Mouse (Mus musculus): ENCODE results near the gene Shb. TPM values are rescaled to one million over a fixed set of nuclear protein-coding genes. Genes with fewer than 3 reads are reported as not detected.

Gene Shb
- total and polyA plus RNA-seq, 3 experiments: 7.7 to 15.5 (median 8.6) TPM

GRCm38 (mm10) chr4:45442237-45442636, 90.0 kb downstream of the Shb start:
- no peak for TF ChIP-seq NELFE (IDR thresholded peaks at IDR 0.05; ENCODE audit: low read depth, low read length)
- no peak for TF ChIP-seq E2F4 (IDR thresholded peaks at IDR 0.05; ENCODE audit: insufficient replicate concordance, low read depth, low read length)
- peak; percentile 27 for TF ChIP-seq RAD21 (IDR thresholded peaks at IDR 0.05; ENCODE audit: low read depth, low read length)
- TF ChIP-seq UBTF (IDR thresholded peaks at IDR 0.05; ENCODE audit: low read depth, low read length): no peak
- no peak for TF ChIP-seq MAFK (IDR thresholded peaks at IDR 0.05; ENCODE audit: insufficient replicate concordance, low read length)
- no peak for TF ChIP-seq ELF1 (IDR thresholded peaks at IDR 0.05; ENCODE audit: low read depth, low read length)
- peak; percentile 17; the same call in 1 of the 2 replicates for TF ChIP-seq SMC3 (IDR thresholded peaks at IDR 0.05; ENCODE audit: low read depth, low read length)
- no peak for TF ChIP-seq ZC3H11A (IDR thresholded peaks at IDR 0.05; ENCODE audit: low read depth, low read length)
- no peak for TF ChIP-seq ZMIZ1 (IDR thresholded peaks at IDR 0.05; ENCODE audit: low read depth, low read length)
- 0 out of 2 replicates have a peak, but pooled peaks have one; percentile 21 for TF ChIP-seq RCOR1 (conservative IDR thresholded peaks at IDR 0.05; ENCODE audit: low read depth, low read length)
- TF ChIP-seq MAX (IDR thresholded peaks at IDR 0.05; ENCODE audit: low read length): no peak
- no peak for TF ChIP-seq BHLHE40 (IDR thresholded peaks at IDR 0.05; ENCODE audit: low read depth, low read length)
- TF ChIP-seq MAZ (IDR thresholded peaks at IDR 0.05; ENCODE audit: low read depth, low read length): no peak
- TF ChIP-seq USF1 (IDR thresholded peaks at IDR 0.05; ENCODE audit: low read depth, low read length): no peak
- no peak for TF ChIP-seq TCF12 (IDR thresholded peaks at IDR 0.05; ENCODE audit: low read depth, low read length)
- no peak for TF ChIP-seq ETS1 (conservative IDR thresholded peaks at IDR 0.05; ENCODE audit: low read depth, low read length)
- no peak for TF ChIP-seq GABPA (IDR thresholded peaks at IDR 0.05; ENCODE audit: insufficient replicate concordance, low read depth, low read length)
- TF ChIP-seq EP300 (IDR thresholded peaks at IDR 0.05; ENCODE audit: low read length): peak; percentile 29; the same call in 1 of the 2 replicates
- TF ChIP-seq JUN (IDR thresholded peaks at IDR 0.05; ENCODE audit: insufficient read depth, low read depth, low read length): no peak
- TF ChIP-seq SIN3A (IDR thresholded peaks at IDR 0.05; ENCODE audit: low read length): no peak
- TF ChIP-seq CHD1 (IDR thresholded peaks at IDR 0.05; ENCODE audit: low read depth, low read length): no peak
- TF ChIP-seq USF2 (conservative IDR thresholded peaks at IDR 0.05; ENCODE audit: low read depth, low read length): no peak
- TF ChIP-seq HCFC1 (IDR thresholded peaks at IDR 0.05; ENCODE audit: low read depth, low read length): no peak
- TF ChIP-seq ZNF384 (IDR thresholded peaks at IDR 0.05; ENCODE audit: low read depth, low read length): no peak
- no peak for TF ChIP-seq POLR2AphosphoS2 (IDR thresholded peaks at IDR 0.05; ENCODE audit: low read depth, low read length)
- TF ChIP-seq PAX5 (IDR thresholded peaks at IDR 0.05; ENCODE audit: low read length): no peak
- no peak for TF ChIP-seq KAT2A (IDR thresholded peaks at IDR 0.05; ENCODE audit: insufficient replicate concordance, low read length)
- TF ChIP-seq MYC (IDR thresholded peaks at IDR 0.05; ENCODE audit: low read depth, low read length): no peak
- TF ChIP-seq TBP (conservative IDR thresholded peaks at IDR 0.05; ENCODE audit: low read depth, low read length): no peak
- no peak for TF ChIP-seq MEF2A (IDR thresholded peaks at IDR 0.05; ENCODE audit: borderline replicate concordance, low read depth, low read length)
- no peak for TF ChIP-seq NRF1 (IDR thresholded peaks at IDR 0.05; ENCODE audit: low read depth, low read length)
- peak in 1 of 2 experiments; percentile 41; a peak in 2 of 4 replicates for TF ChIP-seq CTCF (conservative IDR thresholded peaks at IDR 0.05 in 1 of 2, IDR thresholded peaks at IDR 0.05 in 1 of 2; ENCODE audit: low read depth in 2 of 2, low read length in 2 of 2)
- no peak for TF ChIP-seq MXI1 (IDR thresholded peaks at IDR 0.05; ENCODE audit: low read depth, low read length)
- TF ChIP-seq IRF4 (IDR thresholded peaks at IDR 0.05; ENCODE audit: low read depth, low read length): peak; percentile 56; the same call in 1 of the 2 replicates
- TF ChIP-seq POLR2A (IDR thresholded peaks at IDR 0.05; ENCODE audit: low read depth, low read length): no peak
- TF ChIP-seq CHD2 (IDR thresholded peaks at IDR 0.05; ENCODE audit: low read length): no peak
- TF ChIP-seq ZKSCAN1 (IDR thresholded peaks at IDR 0.05; ENCODE audit: borderline replicate concordance, low read depth, low read length): no peak
- TF ChIP-seq JUND (conservative IDR thresholded peaks at IDR 0.05; ENCODE audit: low read depth, low read length): no peak
- H3K4me3 ChIP-seq (replicated peaks in 1 of 3; ENCODE audit: low read depth in 2 of 3, low read length in 2 of 3, poor library complexity in 1 of 3): no peak overlapping the region
- H3K27ac ChIP-seq (ENCODE audit: insufficient read depth, low read depth): no peak overlapping the region
- no peaks in the 10 kb centered on the region for H3K79me2 ChIP-seq (replicated peaks; ENCODE audit: control insufficient read depth, extremely low read depth, insufficient read depth, poor library complexity, severe bottlenecking)
- peak; percentile 66 for DNase-seq (ENCODE audit: extremely low read depth)
- no peak overlapping the region for H3K9ac ChIP-seq (ENCODE audit: insufficient read depth, low read depth)
- H3K4me2 ChIP-seq (ENCODE audit: insufficient read depth, low read depth, poor library complexity, severe bottlenecking): no peak overlapping the region
- H3K27me3 ChIP-seq (replicated peaks): no peaks in the 10 kb centered on the region
- H3K9me3 ChIP-seq (replicated peaks; ENCODE audit: low read length): no peaks in the 10 kb centered on the region
- H3K36me3 ChIP-seq (replicated peaks in 1 of 2; ENCODE audit: control insufficient read depth in 1 of 2, insufficient read depth in 1 of 2, low read length in 1 of 2): peaks cover 29 to 99% of the 10 kb centered on the region in 2 experiments
- dilution Hi-C loops (cut with MboI; ENCODE audit: extremely low pct_ligation_motif_present, extremely low pct_unique_long_range_greater_than_20kb, low sequenced_read_pairs) (no loop called here), in situ Hi-C loops (cut with MboI; ENCODE audit: low pct_ligation_motif_present, low pct_unique_long_range_greater_than_20kb, low sequenced_read_pairs) (no loop called here)
- peaks cover 29 to 63% of the 10 kb centered on the region in 2 experiments for H3K4me1 ChIP-seq (ENCODE audit: control insufficient read depth in 1 of 2, insufficient read depth in 2 of 2)

Data from CH12.LX (cell line).